Mouse (Mus musculus): Measurements from ENCODE around the gene Amn1. TPM values are rescaled to one million over a fixed set of nuclear protein-coding genes. Genes with fewer than 3 reads are reported as not detected.

Amn1 gene
- total RNA-seq, 2 experiments from 2014 or later = 31.4 to 32.4 TPM

DNA sequence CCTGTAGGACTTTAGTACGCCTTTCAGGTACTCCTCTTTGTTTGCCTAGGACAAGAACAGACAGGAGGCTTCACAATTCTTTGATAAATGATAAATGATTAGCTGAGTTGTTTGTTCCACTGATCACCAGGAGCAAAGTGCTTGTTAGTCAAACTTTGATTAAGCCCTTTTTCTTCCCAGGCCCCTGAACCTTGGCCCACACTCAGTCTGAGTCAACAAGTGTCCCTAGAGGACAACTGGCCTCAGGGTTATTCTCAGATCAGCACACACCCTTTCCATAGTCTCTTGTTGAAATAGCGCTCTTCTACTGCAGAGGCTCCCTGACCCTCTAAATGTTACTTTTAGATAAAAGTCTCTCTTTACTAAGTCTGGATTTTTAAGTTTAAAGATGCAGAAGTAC, 69.6 kb downstream of the Amn1 start:
- DNase-seq (ENCODE audit: low spot score in 2 of 2) = no peak

DNA sequence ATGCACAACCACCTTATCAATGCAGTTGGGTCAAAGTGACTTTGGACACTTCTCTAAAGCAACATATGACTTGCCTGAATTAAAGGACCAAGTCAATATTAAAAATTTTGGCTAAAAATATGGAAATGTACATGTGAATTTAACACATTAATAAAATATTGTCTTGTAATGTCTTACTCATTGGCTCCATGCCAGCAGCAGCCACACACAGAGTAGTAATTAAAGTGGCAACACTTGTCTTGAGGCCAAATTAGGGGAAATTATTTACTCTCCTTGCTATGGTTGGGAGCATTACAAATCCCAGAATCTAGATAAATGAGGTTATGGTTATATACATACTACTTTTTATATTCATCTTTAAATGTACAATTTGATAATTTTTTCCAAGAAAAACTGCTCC, 71.5 kb downstream of the Amn1 start:
- DNase-seq (ENCODE audit: low spot score in 2 of 2) = no peak

DNA sequence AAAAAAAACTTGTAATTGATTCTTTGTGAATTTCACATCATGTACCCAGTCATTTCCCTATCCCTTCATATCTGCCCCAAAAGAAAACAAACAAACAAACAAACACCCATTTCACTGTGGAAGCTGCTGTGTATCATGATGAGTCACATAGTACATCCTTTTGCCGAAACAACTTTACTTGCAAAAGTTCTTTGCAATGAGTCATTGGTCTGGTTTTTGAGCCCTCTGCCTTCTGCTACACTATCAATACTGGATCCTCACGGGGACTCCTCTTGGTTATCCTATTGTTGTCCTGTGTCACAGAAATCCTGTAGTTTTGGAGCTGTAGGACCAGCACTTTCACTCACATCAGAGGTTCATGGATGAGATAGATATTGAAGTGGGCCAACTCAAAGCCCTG, 79.6 kb downstream of the Amn1 start:
- DNase-seq (ENCODE audit: low spot score in 2 of 2) = no peak

DNA sequence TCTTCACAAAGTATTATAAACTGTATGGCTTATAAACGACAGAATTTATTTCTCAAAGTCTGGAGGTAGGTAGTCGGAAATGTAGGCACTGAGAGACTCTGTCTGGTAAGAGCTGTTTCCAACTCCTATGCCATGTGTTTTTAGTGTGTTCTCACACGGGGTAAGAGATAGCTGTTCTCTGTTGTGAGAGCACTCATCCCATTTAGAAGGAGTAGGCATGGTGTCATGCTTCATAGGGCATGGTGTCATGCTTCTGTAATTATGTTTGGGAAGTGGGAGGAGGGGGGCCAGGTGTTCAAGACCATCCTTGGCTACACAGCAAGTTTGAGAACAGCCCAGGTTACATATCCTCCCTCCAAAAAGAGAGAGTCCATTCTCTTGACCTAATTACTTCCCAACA, 80.9 kb downstream of the Amn1 start:
- no peak for DNase-seq (ENCODE audit: low spot score in 2 of 2)

Other genes with a start within 250 kb of the Amn1 start
- gene Sinhcaf, start 242.2 kb downstream of the Amn1 start, total RNA-seq (2021) = 1 to 10 TPM; 5.9 to 9.6 TPM
- 10 to 100 TPM; 37.6 to 43.7 TPM for gene Dennd5b, start 87.0 kb downstream of the Amn1 start, total RNA-seq (2021)
- not detected for gene Gm10203, start 58.5 kb downstream of the Amn1 start, total RNA-seq (2021)
- 1 to 10 TPM; 2.9 to 3.0 TPM for gene Etfbkmt, start 48.9 kb downstream of the Amn1 start, total RNA-seq (2021)
- 10 to 100 TPM; 14.7 to 15.8 TPM for gene Resf1, start 120.7 kb upstream of the Amn1 start, total RNA-seq (2021)
- gene Bicd1, start 220.2 kb upstream of the Amn1 start, total RNA-seq (2021) = 10 to 100 TPM; 53.5 to 56.2 TPM

All from layer of hippocampus, postnatal 14 days (tissue).